Mouse (Mus musculus) macrophage (primary cell): ENCODE results near the gene Tpst2. TPM values are rescaled to one million over a fixed set of nuclear protein-coding genes. Genes with fewer than 3 reads are reported as not detected.

Experiments used
- H3K27ac ChIP-seq: fragments of 350-480 bp; formaldehyde crosslinking; 2 replicates; pipeline ENCODE4 v1.9.0; 2021
- H3K36me3 ChIP-seq: fragments of 350-480 bp; formaldehyde crosslinking; 2 replicates; pipeline ENCODE4 v1.9.0; 2021; ENCODE audit errors: inconsistent target
- H3K4me3 ChIP-seq: fragments of 350-480 bp; formaldehyde crosslinking; 2 replicates; pipeline ENCODE4 v1.9.0; 2021; ENCODE audit errors: inconsistent target
- H3K79me2 ChIP-seq: fragments of 350-480 bp; formaldehyde crosslinking; 2 replicates; pipeline ENCODE4 v1.9.0; 2021; ENCODE audit errors: inconsistent target
- WGBS: methylation state at CpG from one replicate; pipeline ENCODE4 v1.1.7; 2026; ENCODE audit warnings: inconsistent platforms; ENCODE audit not compliant: missing documents; 5-methylcytosine and 5-hydroxymethylcytosine counted together
- polyA plus RNA-seq: library from polyadenylated mRNA; stranded (reverse); fragments of 250-400 nt; gene quantifications from 3 replicates; pipeline ENCODE4 v1.2.4, GENCODE M21; 2018; ENCODE audit warnings: inconsistent platforms

Gene Tpst2
- polyA plus RNA-seq, 1 experiment from 2014 or later: 89.5 TPM

- Histone ChIP-seq H3K4me3 (no peak overlapping the region), H3K36me3 (peaks cover 4% of the 10 kb centered on the region; the same call in 1 of the 2 replicates), H3K79me2 (peaks cover 95% of the 10 kb centered on the region), H3K27ac (peak overlapping the region; percentile 94)
- WGBS: 9% methylated on average over 9 of the region's 9 CpGs
Observed at GRCm38 (mm10) chr5:112282780-112283482, 6.4 kb downstream of the Tpst2 start.

GRCm38 (mm10) chr5:112283543-112284202 is 7.2 kb downstream of the Tpst2 start:
- Histone ChIP-seq H3K4me3 (no peak overlapping the region), H3K79me2 (peaks cover 95% of the 10 kb centered on the region), H3K36me3 (peaks cover 4% of the 10 kb centered on the region; the same call in 1 of the 2 replicates), H3K27ac (peak overlapping the region; percentile 94)
- 15% methylated on average over 9 of the region's 10 CpGs for WGBS

DNA sequence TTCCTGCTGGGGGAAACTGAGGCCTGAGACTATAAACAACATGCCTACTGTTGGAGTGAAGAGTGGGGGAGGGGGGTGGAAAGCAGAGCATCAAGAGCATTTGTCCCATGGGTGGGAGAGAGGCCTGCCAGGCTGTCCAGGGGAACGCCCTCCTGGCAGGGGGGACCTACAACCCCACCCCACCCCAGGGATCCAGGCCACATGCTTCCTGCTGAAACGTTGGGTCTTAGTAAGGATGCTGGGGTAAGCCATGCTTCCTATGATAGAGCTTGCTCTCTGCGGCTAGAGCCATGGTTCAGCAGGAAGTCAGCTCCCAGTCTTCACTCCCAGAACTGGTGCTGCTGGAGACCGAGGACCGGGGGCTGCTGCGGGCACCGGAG is 7.7 kb downstream of the Tpst2 start:
- Histone ChIP-seq H3K79me2 (peaks cover 95% of the 10 kb centered on the region), H3K36me3 (peaks cover 4% of the 10 kb centered on the region; the same call in 1 of the 2 replicates), H3K4me3 (no peak overlapping the region), H3K27ac (peak overlapping the region; percentile 94)
- 24% methylated on average over 7 of the region's 7 CpGs for WGBS

DNA sequence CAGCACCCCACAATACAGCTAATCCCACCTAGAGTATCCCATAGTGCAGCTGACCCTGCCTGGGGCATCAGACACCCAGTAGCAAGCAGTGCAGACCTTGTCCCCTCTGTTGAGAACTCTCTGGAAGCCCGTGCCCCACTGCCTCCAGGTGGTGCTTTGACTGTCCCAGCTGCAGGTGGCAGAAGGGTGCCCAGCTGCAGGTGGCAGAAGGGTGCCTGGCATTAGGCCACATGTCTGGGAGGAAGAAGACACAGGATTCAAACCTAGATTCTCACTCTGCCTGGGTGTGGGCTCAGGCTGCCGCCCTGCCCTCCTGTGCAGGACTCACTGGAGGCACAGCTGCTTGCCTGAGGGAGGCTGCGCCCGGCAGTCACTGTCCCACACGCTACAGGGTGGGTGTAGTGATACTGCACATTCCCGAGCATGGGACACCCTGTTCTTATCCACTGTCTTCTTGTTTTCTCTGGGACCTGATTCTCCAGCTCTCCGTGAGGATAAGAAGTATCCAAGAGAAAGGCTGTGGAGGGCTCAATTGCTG is 9.1 kb downstream of the Tpst2 start:
- WGBS: 82% methylated on average over 7 of the region's 7 CpGs
- Histone ChIP-seq H3K36me3 (peaks cover 4% of the 10 kb centered on the region; the same call in 1 of the 2 replicates), H3K27ac (no peak overlapping the region), H3K79me2 (peaks cover 100% of the 10 kb centered on the region), H3K4me3 (no peak overlapping the region)

DNA sequence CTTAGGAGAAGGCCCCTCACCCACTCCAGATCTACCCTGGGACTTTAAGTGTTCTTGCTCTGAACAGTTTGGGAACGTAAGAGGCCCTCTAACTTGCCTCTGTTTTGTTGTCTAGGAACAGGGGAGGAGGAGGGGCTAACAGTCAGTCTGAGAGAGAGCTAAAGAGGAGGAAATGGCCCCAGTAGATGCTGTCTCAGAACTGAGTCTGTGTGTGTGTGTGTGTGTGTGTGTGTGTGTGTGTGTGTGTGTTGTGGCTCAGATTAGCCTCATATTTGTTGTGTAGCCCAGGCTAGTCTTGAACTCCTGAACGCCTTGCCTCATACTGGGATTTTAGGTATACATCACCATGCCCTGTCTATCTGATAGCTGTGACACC is 10.1 kb downstream of the Tpst2 start:
- peaks cover 4% of the 10 kb centered on the region; the same call in 1 of the 2 replicates for H3K36me3 ChIP-seq
- H3K27ac ChIP-seq: peak overlapping the region; percentile 53; the same call in 1 of the 2 replicates
- H3K4me3 ChIP-seq: no peak overlapping the region
- 59% methylated on average over 2 of the region's 2 CpGs for WGBS
- H3K79me2 ChIP-seq: peaks cover 100% of the 10 kb centered on the region

DNA sequence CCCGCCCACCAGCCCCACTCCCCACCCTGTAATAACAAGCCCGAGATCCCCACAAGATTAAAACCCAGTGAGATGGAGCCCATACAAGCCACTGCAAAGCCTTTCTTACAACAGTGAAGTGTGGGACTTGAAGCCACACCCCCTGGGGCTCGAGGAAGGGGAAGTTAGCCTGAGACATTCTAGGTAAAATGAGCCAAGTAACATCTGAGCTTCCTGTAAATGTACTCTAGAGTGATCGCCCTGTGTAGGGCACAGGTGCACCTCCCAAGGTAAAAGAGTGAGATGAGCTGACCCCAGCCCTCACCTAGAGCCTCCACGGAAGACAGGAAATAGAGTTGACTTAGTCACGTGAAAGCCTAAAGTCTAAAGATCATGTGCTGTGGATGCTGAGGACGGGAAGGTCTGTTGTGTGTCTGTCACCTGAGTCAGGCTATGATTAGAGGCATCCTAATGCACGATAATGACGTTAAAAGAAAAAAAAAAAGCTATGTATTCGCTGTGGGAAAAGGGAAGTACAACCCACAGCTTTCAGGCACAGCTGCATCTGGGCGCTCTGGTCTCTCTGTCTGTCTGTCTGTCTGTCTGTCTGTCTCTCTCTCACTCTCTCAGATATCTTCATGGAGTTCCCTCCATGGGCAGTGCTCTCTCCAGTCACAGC is 10.6 kb downstream of the Tpst2 start:
- Histone ChIP-seq H3K4me3 (no peak overlapping the region), H3K79me2 (peaks cover 100% of the 10 kb centered on the region), H3K36me3 (peaks cover 4% of the 10 kb centered on the region; the same call in 1 of the 2 replicates), H3K27ac (peak overlapping the region; percentile 53)
- WGBS: 3% methylated on average over 11 of the region's 11 CpGs

- 76% methylated on average over 2 of the region's 2 CpGs for WGBS
- peaks cover 100% of the 10 kb centered on the region for H3K79me2 ChIP-seq
- peak overlapping the region; percentile 53 for H3K27ac ChIP-seq
- no peak overlapping the region for H3K4me3 ChIP-seq
- peaks cover 4% of the 10 kb centered on the region; the same call in 1 of the 2 replicates for H3K36me3 ChIP-seq
Observed at GRCm38 (mm10) chr5:112287652-112288051, 11.2 kb downstream of the Tpst2 start.

DNA sequence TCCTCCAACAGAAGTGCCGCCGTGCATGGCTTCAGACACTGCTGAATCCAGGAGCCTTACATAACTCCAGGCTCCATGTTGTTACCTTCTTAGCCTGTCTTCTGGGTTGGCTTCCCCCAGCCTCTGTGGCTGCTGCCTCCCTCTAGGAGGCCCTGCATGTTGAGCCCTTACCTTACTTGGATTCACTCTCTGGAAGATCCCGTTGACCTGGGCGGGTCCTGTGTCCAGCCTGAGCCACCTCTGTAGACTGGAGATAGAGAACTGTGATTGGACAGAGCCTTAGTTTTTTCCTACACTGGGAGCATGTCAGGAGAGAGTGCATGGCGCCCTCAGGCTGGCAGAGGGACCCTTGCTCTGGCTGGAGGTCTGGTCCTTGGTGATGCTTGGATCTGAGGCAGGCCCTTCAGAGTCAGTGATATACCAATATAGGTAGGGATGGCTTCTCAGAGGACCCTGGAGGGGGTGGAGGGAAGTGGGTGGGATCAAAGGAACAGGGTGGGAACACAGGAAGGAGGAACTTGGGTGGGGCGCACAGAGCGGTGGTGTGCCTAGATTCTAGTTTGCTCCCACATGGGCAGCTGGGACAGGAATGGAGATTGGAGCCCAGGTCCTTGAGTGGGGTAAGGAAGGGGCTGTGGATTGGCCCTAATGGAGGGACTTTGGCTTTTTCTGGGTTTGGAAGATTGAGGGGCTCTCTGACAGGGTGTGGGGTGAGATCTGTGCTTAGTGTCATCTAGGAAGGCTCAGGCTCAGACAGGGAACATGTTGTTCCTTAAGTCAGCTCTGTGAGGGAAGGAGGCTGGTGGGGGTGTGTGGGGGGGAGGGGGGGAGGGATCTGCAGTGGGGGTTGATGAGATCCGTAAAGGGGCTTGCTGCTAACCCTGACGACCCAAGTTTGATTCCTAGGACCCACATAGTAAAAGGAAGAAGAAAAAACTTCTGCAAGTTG is 12.0 kb downstream of the Tpst2 start:
- Histone ChIP-seq H3K36me3 (peaks cover 4% of the 10 kb centered on the region; the same call in 1 of the 2 replicates), H3K4me3 (no peak overlapping the region), H3K27ac (no peak overlapping the region), H3K79me2 (peaks cover 100% of the 10 kb centered on the region)
- whole genome bisulfite sequencing: 90% methylated on average over 7 of the region's 9 CpGs

DNA sequence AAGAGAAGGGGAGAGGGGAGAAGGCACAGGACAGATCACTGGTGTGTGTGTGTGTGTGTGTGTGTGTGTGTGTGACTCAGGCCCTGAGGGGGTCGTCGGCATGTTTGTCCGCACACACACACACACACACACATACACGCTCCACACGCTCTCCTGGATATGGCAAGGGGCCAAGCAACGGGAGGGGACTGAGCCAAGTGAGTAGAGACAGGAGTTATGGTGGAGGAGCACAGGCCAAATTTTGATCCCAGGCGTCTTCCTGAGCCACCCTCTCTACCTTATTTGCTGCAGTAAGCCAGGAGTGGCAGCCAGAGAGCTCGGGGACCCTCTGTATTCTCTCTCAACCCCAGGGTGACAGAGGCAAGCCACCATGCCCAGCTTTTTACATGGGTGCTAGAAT is 12.7 kb downstream of the Tpst2 start:
- H3K36me3 ChIP-seq: peaks cover 4% of the 10 kb centered on the region; the same call in 1 of the 2 replicates
- H3K79me2 ChIP-seq: peaks cover 100% of the 10 kb centered on the region
- no peak overlapping the region for H3K4me3 ChIP-seq
- 94% methylated on average over 6 of the region's 8 CpGs for WGBS
- no peak overlapping the region for H3K27ac ChIP-seq

DNA sequence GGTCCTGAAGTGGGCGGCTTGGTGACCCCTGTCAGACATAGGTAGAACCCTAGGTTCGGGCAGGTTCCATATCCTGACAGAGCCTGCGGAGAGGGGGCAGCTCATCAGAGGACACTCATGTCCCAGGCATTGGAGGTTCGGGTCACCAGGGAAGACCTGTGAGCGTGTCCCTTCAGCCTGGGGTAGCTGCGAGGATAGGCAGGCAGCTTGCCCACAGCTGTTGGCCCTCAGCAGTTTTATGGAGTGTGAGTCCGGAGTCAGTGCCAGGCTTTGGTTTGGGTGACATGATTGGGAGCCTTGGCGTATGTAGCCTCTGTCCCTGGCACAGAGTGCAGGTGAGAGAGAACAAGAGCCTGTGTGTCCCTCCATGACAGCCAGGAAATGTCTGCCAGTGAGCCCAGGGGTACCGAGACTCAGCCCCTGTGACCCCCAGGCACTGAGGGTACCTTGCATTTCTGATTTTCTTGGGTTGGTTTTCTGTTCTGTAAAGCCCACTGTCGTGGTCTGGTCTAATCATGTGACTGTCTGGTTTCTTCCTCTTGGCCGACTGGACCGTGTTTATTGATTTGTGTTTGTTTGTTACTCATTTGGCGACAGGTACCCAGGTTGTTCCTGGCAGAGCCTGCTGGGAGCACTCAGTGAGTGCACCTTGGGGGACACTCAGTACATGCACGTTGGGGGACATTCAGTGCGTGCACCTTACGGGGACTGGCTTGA is 13.5 kb downstream of the Tpst2 start:
- H3K79me2 ChIP-seq: peaks cover 100% of the 10 kb centered on the region
- peaks cover 2% of the 10 kb centered on the region; the same call in 1 of the 2 replicates for H3K36me3 ChIP-seq
- no peak overlapping the region for H3K4me3 ChIP-seq
- 85% methylated on average over 16 of the region's 16 CpGs for WGBS
- H3K27ac ChIP-seq: no peak overlapping the region

DNA sequence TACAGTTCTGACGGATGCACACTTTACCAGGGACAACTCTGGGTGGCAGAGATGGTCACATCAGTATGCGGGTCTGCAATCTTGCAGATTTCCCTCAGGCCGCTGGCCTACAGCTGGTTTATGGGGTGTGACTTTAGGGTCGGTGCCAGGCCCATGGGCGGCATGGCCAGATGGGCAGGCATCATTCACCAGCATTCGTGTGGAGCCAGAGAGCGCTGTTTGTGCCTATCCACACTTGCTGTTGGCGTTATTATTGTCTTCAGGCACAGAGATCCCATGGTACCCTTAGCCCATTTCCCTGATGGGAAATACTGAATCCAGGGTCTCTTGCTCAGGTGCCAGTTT is 14.0 kb downstream of the Tpst2 start:
- WGBS: 97% methylated on average over 8 of the region's 8 CpGs
- no peak overlapping the region for H3K4me3 ChIP-seq

GRCm38 (mm10) chr5:112291866-112292265 is 15.4 kb downstream of the Tpst2 start:
- H3K4me3 ChIP-seq: no peak overlapping the region
- peaks cover 100% of the 10 kb centered on the region for H3K79me2 ChIP-seq
- H3K27ac ChIP-seq: no peak overlapping the region
- H3K36me3 ChIP-seq: no peaks in the 10 kb centered on the region; the same call in 1 of the 2 replicates
- WGBS: 86% methylated on average over 5 of the region's 5 CpGs

More for the DNA sequence above, 14.0 kb downstream of the Tpst2 start:
- Histone ChIP-seq H3K36me3 (no peaks in the 10 kb centered on the region; the same call in 1 of the 2 replicates), H3K79me2 (peaks cover 100% of the 10 kb centered on the region), H3K27ac (no peak overlapping the region)

GRCm38 (mm10) chr5:112292343-112292980 is 16.0 kb downstream of the Tpst2 start:
- no peak overlapping the region for H3K27ac ChIP-seq
- no peak overlapping the region for H3K4me3 ChIP-seq
- H3K36me3 ChIP-seq: no peaks in the 10 kb centered on the region; the same call in 1 of the 2 replicates
- 88% methylated on average over 13 of the region's 17 CpGs for WGBS
- H3K79me2 ChIP-seq: peaks cover 100% of the 10 kb centered on the region
